Mouse (Mus musculus) fat pad, adult 2 months (tissue): ENCODE results near the gene Gpr171.
"Not testable (repeated sequence)": the region's sequence is repeated elsewhere in the genome, so short reads cannot be mapped to it uniquely, and the experiment has no call there.

Experiments used
- DNase-seq: peaks from one replicate; pipeline ENCODE4 v3.0.0-alpha.2; 2011; ENCODE audit warnings: low read depth, low spot score; ENCODE audit errors: extremely low read depth

The Gpr171 gene

GRCm38 (mm10) chr3:59113973-59114517 lies 12.4 kb upstream of the Gpr171 start:
- no peak for DNase-seq

DNA sequence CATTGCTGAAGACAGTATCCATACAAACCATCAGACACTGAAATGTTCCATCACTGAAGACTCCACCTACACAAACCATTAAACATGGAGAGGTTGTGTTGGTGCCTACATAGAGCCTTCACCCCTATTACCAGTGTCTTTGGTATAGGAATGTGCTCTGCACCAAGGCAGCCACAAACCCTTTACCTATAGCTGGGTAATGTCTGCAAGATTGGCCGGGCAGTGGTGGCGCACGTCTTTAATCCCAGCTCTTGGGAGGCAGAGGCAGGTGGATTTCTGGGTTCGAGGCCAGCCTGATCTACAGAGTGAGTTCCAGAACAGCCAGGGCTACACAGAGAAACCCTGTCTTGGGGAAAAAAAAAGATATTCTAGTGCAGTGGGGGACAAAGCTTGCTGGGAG lies 11.7 kb upstream of the Gpr171 start:
- DNase-seq, result not testable (repeated sequence)

DNA sequence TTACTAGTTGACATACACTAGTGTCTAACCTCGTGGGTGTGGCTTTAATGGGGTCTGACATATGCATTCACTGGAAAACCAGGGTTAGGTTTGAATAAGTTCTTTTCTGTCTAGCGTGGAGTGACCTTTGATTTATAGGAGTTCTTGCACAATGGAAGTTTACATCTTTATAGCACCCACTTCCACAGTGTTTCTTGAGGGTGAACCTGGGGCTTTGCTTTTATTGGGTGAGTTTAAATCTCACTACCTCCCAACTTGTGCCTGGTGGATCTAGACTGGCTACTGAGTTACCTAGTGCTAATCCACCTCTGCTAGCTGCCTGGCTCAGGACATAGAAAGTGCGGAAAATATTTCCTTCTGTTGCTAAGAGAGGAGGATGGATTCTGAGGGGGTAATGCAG lies 10.3 kb upstream of the Gpr171 start:
- no peak for DNase-seq

- not testable (repeated sequence) for DNase-seq
Measured at GRCm38 (mm10) chr3:59109834-59110233, 8.2 kb upstream of the Gpr171 start.

DNA sequence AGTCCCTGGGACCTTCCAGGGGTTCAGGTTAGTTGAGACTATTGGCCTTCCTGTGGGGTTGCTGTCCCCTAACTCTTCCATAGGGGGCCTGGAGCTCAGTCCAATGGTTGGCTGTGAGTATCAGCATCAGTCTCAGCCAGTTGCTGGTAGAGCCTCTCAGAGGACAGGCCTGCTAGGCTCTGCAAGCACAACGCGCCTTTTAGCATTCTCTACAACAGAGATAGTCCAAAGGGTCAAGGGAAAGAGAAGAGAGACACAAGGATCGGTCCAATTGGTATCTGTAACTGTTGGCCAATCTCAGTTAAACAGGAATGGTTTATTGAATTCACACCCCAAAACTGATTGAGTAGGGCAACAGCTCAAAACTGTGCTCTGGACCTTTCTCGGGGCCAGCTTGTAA lies 5.8 kb upstream of the Gpr171 start:
- DNase-seq, result no peak

DNA sequence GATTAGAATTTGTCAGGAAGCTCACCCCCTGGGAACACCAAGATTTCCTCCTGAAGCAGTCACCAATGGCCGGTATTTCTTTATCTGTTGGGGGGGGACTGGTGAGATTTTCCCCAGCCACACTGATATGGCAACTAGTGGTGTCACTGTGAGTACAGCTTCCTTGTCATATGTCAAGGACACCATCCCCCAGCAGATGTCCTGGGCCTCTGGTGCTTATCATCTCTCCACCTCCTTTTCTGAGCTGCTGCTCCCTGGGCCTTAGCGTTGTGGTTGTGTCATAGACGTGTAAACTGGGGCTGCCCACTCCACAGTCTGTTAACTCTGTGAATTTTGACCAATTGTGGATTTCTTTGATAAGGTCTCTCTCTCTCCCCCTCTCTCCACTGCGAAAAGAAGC lies 2.8 kb upstream of the Gpr171 start:
- no peak for DNase-seq

GRCm38 (mm10) chr3:59102146-59102545 lies 525 bp upstream of the Gpr171 start:
- DNase-seq, result no peak

DNA sequence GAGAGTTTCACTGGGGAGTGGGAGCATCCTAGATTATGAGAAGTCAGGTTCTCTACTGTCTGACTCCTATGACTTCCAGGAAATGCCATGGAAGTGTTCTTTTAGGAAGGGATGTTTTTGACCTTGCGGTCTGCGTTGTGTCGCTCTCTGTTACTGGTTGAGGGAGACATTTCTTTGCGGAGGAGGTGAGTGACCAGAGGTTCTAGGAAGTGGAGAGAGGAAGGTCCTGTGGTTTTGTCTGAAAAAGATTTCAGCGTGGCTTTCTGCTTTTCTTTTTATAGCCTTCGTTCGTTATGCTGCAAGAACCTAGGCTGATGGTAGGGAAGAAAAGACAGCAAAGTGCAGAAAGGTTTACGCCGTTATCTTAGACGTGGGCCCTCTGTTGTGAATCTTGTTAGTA lies 3.1 kb downstream of the Gpr171 start:
- DNase-seq, result no peak

GRCm38 (mm10) chr3:59097421-59097820 lies 4.2 kb downstream of the Gpr171 start:
- no peak for DNase-seq

- no peak for DNase-seq
Measured at GRCm38 (mm10) chr3:59092702-59093101, 8.9 kb downstream of the Gpr171 start.

GRCm38 (mm10) chr3:59080919-59081318 lies 20.7 kb downstream of the Gpr171 start:
- DNase-seq, result no peak

GRCm38 (mm10) chr3:59080293-59080916 lies 21.2 kb downstream of the Gpr171 start:
- no peak for DNase-seq

- no peak for DNase-seq
Measured at GRCm38 (mm10) chr3:59079327-59079726, 22.3 kb downstream of the Gpr171 start.

DNA sequence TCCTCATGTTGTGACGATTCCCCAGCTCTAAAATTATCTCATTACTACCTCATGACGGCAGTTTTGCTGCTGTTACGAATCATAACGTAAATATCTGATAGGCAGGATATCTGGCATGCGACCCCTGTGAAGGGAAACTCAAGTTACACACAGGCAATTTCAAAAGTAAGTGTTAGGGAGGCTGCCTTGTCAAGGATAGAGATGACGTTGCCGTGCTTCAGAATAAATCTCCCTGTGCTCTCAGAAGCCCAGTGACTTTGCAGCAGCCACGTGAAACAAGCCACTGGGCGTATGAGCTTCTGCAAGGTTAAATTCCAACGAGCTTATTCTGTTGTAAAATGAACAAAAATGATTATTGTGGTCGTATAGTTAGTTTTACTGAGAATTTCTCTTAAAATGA lies 23.0 kb downstream of the Gpr171 start:
- DNase-seq, result no peak

GRCm38 (mm10) chr3:59077278-59077677 lies 24.3 kb downstream of the Gpr171 start:
- no peak for DNase-seq

DNA sequence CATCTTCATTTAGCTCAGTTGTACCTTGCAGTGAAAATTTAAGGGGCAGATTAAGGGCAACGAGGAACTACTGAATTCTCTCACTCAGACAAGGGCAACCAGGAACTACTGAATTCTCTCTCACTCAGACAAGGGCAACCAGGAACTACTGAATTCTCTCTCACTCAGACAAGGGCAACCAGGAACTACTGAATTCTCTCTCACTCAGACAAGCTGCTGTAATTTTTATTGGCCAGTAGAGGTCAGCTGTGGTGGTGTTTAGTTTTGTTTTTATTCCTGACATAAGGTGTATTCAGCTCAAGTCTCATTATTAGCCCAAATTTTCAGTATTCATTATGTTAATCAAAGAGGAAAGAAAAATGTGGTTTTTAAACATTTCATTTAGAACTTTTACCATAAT lies 32.5 kb downstream of the Gpr171 start:
- DNase-seq, result not testable (repeated sequence)

GRCm38 (mm10) chr3:59066558-59067294 lies 34.9 kb downstream of the Gpr171 start:
- no peak for DNase-seq

GRCm38 (mm10) chr3:59065937-59066336 lies 35.7 kb downstream of the Gpr171 start:
- DNase-seq, result no peak

DNA sequence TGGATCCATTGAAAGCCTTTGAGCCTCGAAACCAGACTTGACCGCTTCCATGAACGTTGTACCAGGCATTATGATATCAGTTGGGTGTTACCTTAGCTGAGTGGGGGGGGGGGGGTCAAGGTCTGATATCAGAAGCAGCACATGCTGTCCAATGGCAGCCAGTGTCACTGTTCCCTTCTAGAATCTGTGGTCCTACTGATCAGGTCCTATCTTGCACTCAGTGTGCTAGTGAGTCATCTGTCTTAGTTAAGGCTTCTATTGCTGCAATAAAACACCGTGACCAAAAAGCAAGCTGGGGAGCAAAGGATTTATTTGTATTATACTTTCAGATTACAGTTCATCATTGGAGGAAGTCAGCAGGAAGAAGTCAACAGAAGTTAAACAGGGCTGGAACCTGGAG lies 38.2 kb downstream of the Gpr171 start:
- no peak for DNase-seq

- no peak for DNase-seq
Measured at GRCm38 (mm10) chr3:59062141-59062540, 39.5 kb downstream of the Gpr171 start.

GRCm38 (mm10) chr3:59060131-59060530 lies 41.5 kb downstream of the Gpr171 start:
- no peak for DNase-seq

DNA sequence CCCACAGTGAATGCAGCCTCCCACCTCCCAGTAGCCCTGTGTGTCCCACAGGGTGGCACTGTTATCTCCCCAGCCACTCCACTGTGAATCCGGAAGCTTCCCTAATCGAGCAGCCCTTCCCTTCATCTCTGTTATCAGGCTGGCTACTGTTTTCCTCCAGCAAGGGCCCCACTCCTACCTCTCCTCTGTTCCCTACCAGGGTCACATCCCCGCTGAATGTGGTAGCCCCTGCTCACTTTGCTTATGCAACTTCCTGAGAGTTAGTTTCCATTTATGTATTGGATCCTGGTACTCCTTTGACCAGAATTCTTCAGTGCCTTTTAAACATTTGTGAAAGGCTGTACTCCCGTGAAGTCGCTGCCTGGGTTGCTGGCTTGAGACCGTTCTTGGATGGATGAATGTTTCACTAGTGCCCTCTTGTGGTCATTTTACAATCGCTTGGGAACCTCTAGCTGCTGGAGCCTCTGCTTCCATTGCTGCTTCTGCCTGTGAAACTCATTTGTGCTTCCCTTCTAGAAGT lies 42.5 kb downstream of the Gpr171 start:
- no peak for DNase-seq
